Mouse (Mus musculus): Measurements from ENCODE around the gene Cdkal1. TPM values are rescaled to one million over a fixed set of nuclear protein-coding genes. Genes with fewer than 3 reads are reported as not detected.

Cdkal1 gene
- polyA plus RNA-seq, 1 experiment from 2014 or later: 35.1 TPM

GRCm38 (mm10) chr13:29416450-29417136 is 438.9 kb downstream of the Cdkal1 start:
- Histone ChIP-seq H3K4me3 (ENCODE audit: low read depth, low read length) (no peak overlapping the region), H3K9me3 (ENCODE audit: control insufficient read depth, low read length) (no peaks in the 10 kb centered on the region), H3K4me2 (no peak overlapping the region), H3K4me1 (ENCODE audit: control insufficient read depth, insufficient read depth, low read length) (peaks cover 24% of the 10 kb centered on the region), H3K27ac (ENCODE audit: low read depth, low read length) (peak overlapping the region; percentile 85), H3K36me3 (ENCODE audit: control insufficient read depth, insufficient read depth, low read length) (no peaks in the 10 kb centered on the region), H3K27me3 (ENCODE audit: control insufficient read depth, insufficient read depth, low read length) (no peaks in the 10 kb centered on the region), H3K9ac (ENCODE audit: low read length) (peak overlapping the region; percentile 31; the same call in 1 of the 2 replicates)
- DNase-seq (ENCODE audit: low spot score, missing footprints) (peak; percentile 94), ATAC-seq (ENCODE audit: low FRiP score) (peak; percentile 90)
- WGBS: 51% methylated on average over 8 of the region's 8 CpGs

- no peaks in the 10 kb centered on the region for H3K36me3 ChIP-seq (ENCODE audit: control insufficient read depth, insufficient read depth, low read length)
These were observed 439.5 kb downstream of the Cdkal1 start for GRCm38 (mm10) chr13:29415967-29416366.

GRCm38 (mm10) chr13:29414878-29415277 is 440.6 kb downstream of the Cdkal1 start:
- no peak for DNase-seq (ENCODE audit: low spot score, missing footprints)
- Histone ChIP-seq H3K27me3 (ENCODE audit: control insufficient read depth, insufficient read depth, low read length) (no peaks in the 10 kb centered on the region), H3K4me1 (ENCODE audit: control insufficient read depth, insufficient read depth, low read length) (peaks cover 24% of the 10 kb centered on the region), H3K36me3 (ENCODE audit: control insufficient read depth, insufficient read depth, low read length) (no peaks in the 10 kb centered on the region), H3K4me3 (ENCODE audit: low read depth, low read length) (no peak overlapping the region), H3K27ac (ENCODE audit: low read depth, low read length) (peak overlapping the region; percentile 85; the same call in 1 of the 2 replicates), H3K9me3 (ENCODE audit: control insufficient read depth, low read length) (no peaks in the 10 kb centered on the region), H3K9ac (ENCODE audit: low read length) (no peak overlapping the region), H3K4me2 (no peak overlapping the region)
- WGBS: 58% methylated on average over 6 of the region's 6 CpGs
- ATAC-seq (ENCODE audit: low FRiP score): no peak

More at GRCm38 (mm10) chr13:29415967-29416366, 439.5 kb downstream of the Cdkal1 start:
- H3K9ac ChIP-seq (ENCODE audit: low read length): peak overlapping the region; percentile 24; the same call in 1 of the 2 replicates
- DNase-seq (ENCODE audit: low spot score, missing footprints) (peak; percentile 89), ATAC-seq (ENCODE audit: low FRiP score) (peak; percentile 72)
- H3K27ac ChIP-seq (ENCODE audit: low read depth, low read length): peak overlapping the region; percentile 85
- peaks cover 24% of the 10 kb centered on the region for H3K4me1 ChIP-seq (ENCODE audit: control insufficient read depth, insufficient read depth, low read length)
- no peak overlapping the region for H3K4me3 ChIP-seq (ENCODE audit: low read depth, low read length)
- no peak overlapping the region for H3K4me2 ChIP-seq
- WGBS: 26% methylated on average over 2 of the region's 2 CpGs
- no peaks in the 10 kb centered on the region for H3K27me3 ChIP-seq (ENCODE audit: control insufficient read depth, insufficient read depth, low read length)
- no peaks in the 10 kb centered on the region for H3K9me3 ChIP-seq (ENCODE audit: control insufficient read depth, low read length)

GRCm38 (mm10) chr13:29414470-29414869 is 441.0 kb downstream of the Cdkal1 start:
- H3K36me3 ChIP-seq (ENCODE audit: control insufficient read depth, insufficient read depth, low read length): no peaks in the 10 kb centered on the region
- 57% methylated on average over 3 of the region's 3 CpGs for WGBS
- no peaks in the 10 kb centered on the region for H3K27me3 ChIP-seq (ENCODE audit: control insufficient read depth, insufficient read depth, low read length)
- no peaks in the 10 kb centered on the region for H3K9me3 ChIP-seq (ENCODE audit: control insufficient read depth, low read length)
- no peak for ATAC-seq (ENCODE audit: low FRiP score)
- H3K4me1 ChIP-seq (ENCODE audit: control insufficient read depth, insufficient read depth, low read length): peaks cover 24% of the 10 kb centered on the region
- H3K9ac ChIP-seq (ENCODE audit: low read length): no peak overlapping the region
- DNase-seq (ENCODE audit: low spot score, missing footprints): no peak
- H3K4me3 ChIP-seq (ENCODE audit: low read depth, low read length): no peak overlapping the region
- H3K4me2 ChIP-seq: no peak overlapping the region
- H3K27ac ChIP-seq (ENCODE audit: low read depth, low read length): no peak overlapping the region

GRCm38 (mm10) chr13:29411176-29411575 is 444.3 kb downstream of the Cdkal1 start:
- Histone ChIP-seq H3K4me2 (no peak overlapping the region), H3K27ac (ENCODE audit: low read depth, low read length) (no peak overlapping the region), H3K9me3 (ENCODE audit: control insufficient read depth, low read length) (no peaks in the 10 kb centered on the region), H3K27me3 (ENCODE audit: control insufficient read depth, insufficient read depth, low read length) (no peaks in the 10 kb centered on the region), H3K4me3 (ENCODE audit: low read depth, low read length) (no peak overlapping the region), H3K36me3 (ENCODE audit: control insufficient read depth, insufficient read depth, low read length) (no peaks in the 10 kb centered on the region), H3K9ac (ENCODE audit: low read length) (no peak overlapping the region), H3K4me1 (ENCODE audit: control insufficient read depth, insufficient read depth, low read length) (peaks cover 17% of the 10 kb centered on the region)
- ATAC-seq (ENCODE audit: low FRiP score) (no peak), DNase-seq (ENCODE audit: low spot score, missing footprints) (no peak)
- WGBS: 89% methylated on average over 6 of the region's 6 CpGs

GRCm38 (mm10) chr13:29407619-29408018 is 447.9 kb downstream of the Cdkal1 start:
- no peak overlapping the region for H3K4me3 ChIP-seq (ENCODE audit: low read depth, low read length)
- 75% methylated on average over 1 of the region's 1 CpGs for WGBS
- DNase-seq (ENCODE audit: low spot score, missing footprints) (no peak), ATAC-seq (ENCODE audit: low FRiP score) (no peak)
- no peaks in the 10 kb centered on the region for H3K9me3 ChIP-seq (ENCODE audit: control insufficient read depth, low read length)
- H3K36me3 ChIP-seq (ENCODE audit: control insufficient read depth, insufficient read depth, low read length): no peaks in the 10 kb centered on the region
- H3K9ac ChIP-seq (ENCODE audit: low read length): no peak overlapping the region
- no peaks in the 10 kb centered on the region for H3K27me3 ChIP-seq (ENCODE audit: control insufficient read depth, insufficient read depth, low read length)
- no peak overlapping the region for H3K27ac ChIP-seq (ENCODE audit: low read depth, low read length)
- H3K4me1 ChIP-seq (ENCODE audit: control insufficient read depth, insufficient read depth, low read length): no peaks in the 10 kb centered on the region
- no peak overlapping the region for H3K4me2 ChIP-seq

GRCm38 (mm10) chr13:29405316-29405715 is 450.2 kb downstream of the Cdkal1 start:
- DNase-seq (ENCODE audit: low spot score, missing footprints) (no peak), ATAC-seq (ENCODE audit: low FRiP score) (no peak)
- Histone ChIP-seq H3K4me3 (ENCODE audit: low read depth, low read length) (no peak overlapping the region), H3K4me2 (no peak overlapping the region), H3K9ac (ENCODE audit: low read length) (no peak overlapping the region), H3K36me3 (ENCODE audit: control insufficient read depth, insufficient read depth, low read length) (no peaks in the 10 kb centered on the region), H3K4me1 (ENCODE audit: control insufficient read depth, insufficient read depth, low read length) (no peaks in the 10 kb centered on the region), H3K27ac (ENCODE audit: low read depth, low read length) (no peak overlapping the region), H3K27me3 (ENCODE audit: control insufficient read depth, insufficient read depth, low read length) (no peaks in the 10 kb centered on the region), H3K9me3 (ENCODE audit: control insufficient read depth, low read length) (no peaks in the 10 kb centered on the region)
- 74% methylated on average over 5 of the region's 5 CpGs for WGBS

GRCm38 (mm10) chr13:29403217-29403616 is 452.3 kb downstream of the Cdkal1 start:
- no peaks in the 10 kb centered on the region for H3K27me3 ChIP-seq (ENCODE audit: control insufficient read depth, insufficient read depth, low read length)
- no peak overlapping the region for H3K4me2 ChIP-seq
- DNase-seq (ENCODE audit: low spot score, missing footprints) (no peak), ATAC-seq (ENCODE audit: low FRiP score) (no peak)
- H3K9me3 ChIP-seq (ENCODE audit: control insufficient read depth, low read length): no peaks in the 10 kb centered on the region
- WGBS: 87% methylated on average over 5 of the region's 5 CpGs
- no peaks in the 10 kb centered on the region for H3K36me3 ChIP-seq (ENCODE audit: control insufficient read depth, insufficient read depth, low read length)
- H3K9ac ChIP-seq (ENCODE audit: low read length): no peak overlapping the region
- H3K4me1 ChIP-seq (ENCODE audit: control insufficient read depth, insufficient read depth, low read length): no peaks in the 10 kb centered on the region
- H3K27ac ChIP-seq (ENCODE audit: low read depth, low read length): no peak overlapping the region
- no peak overlapping the region for H3K4me3 ChIP-seq (ENCODE audit: low read depth, low read length)

GRCm38 (mm10) chr13:29402526-29403040 is 452.9 kb downstream of the Cdkal1 start:
- Histone ChIP-seq H3K27me3 (ENCODE audit: control insufficient read depth, insufficient read depth, low read length) (no peaks in the 10 kb centered on the region), H3K4me2 (no peak overlapping the region), H3K36me3 (ENCODE audit: control insufficient read depth, insufficient read depth, low read length) (no peaks in the 10 kb centered on the region), H3K4me1 (ENCODE audit: control insufficient read depth, insufficient read depth, low read length) (no peaks in the 10 kb centered on the region), H3K9ac (ENCODE audit: low read length) (no peak overlapping the region), H3K4me3 (ENCODE audit: low read depth, low read length) (no peak overlapping the region), H3K27ac (ENCODE audit: low read depth, low read length) (no peak overlapping the region), H3K9me3 (ENCODE audit: control insufficient read depth, low read length) (no peaks in the 10 kb centered on the region)
- WGBS: 87% methylated on average over 3 of the region's 3 CpGs
- ATAC-seq (ENCODE audit: low FRiP score) (no peak), DNase-seq (ENCODE audit: low spot score, missing footprints) (no peak)
